Mouse (Mus musculus) kidney, postnatal 36 days (tissue): ENCODE results near the gene Gm21560.
"Not testable (repeated sequence)": the region's sequence is repeated elsewhere in the genome, so short reads cannot be mapped to it uniquely, and the experiment has no call there.

Experiments
- DNase-seq, 2 experiments: peaks; one replicate each; pipeline ENCODE4 v3.0.0; 2021 to 2022; ENCODE audit warnings: mixed read lengths in 2 of 2

Gm21560 gene

DNA sequence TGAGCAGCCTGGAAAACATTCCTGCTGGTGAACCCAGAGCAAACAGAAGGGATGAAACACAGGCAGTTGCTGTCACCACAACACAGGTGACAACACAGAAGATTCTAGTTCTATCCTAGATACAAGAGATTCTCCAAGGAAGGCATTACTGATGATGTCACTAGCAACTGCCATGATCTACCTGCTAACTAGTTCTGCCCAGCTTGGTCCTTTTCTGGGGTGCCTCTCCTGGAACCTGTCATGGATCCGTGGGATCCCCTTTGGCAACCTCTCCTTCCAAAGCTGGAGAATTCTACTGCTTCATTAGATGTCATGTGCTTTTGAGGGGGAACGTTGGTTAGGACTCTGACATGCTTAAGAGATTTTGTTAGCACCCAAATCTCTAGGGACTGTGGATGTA lies at the start of gene Gm21560:
Gene Gm21560, minus strand, starts transcription at position 101 of the 400 bp plus-strand sequence.
- DNase-seq: not testable (repeated sequence)

- DNase-seq: not testable (repeated sequence)
These were observed 55.6 kb downstream of the Gm21560 start for GRCm38 (mm10) chr14:6163538-6163937.

GRCm38 (mm10) chr14:6161085-6161484 lies 58.0 kb downstream of the Gm21560 start:
- DNase-seq: not testable (repeated sequence)
